Mouse (Mus musculus): ENCODE data around the gene Asxl2.

- TF ChIP-seq CTCF (IDR thresholded peaks at IDR 0.05; ENCODE audit: low read depth, low read length), result no peak
- no peak for TF ChIP-seq POLR2A (IDR thresholded peaks at IDR 0.05; ENCODE audit: insufficient read depth, low read length)
Observed at GRCm38 (mm10) chr12:3420519-3420918, 6.1 kb upstream of the Asxl2 start.

All from ES-Bruce4 (cell line).